In genomic region chr11:30355356-30355755, GRCm38 (mm10) we compare ENCODE assay signal across 12 mouse cellular contexts.
DNase-seq lines count a peak whose midpoint lies in the region.
"Had no signal": no experiment of that assay in that cellular context is flagged by ENCODE, and none has a peak within 500 bp of the region (broad histone marks: within the 10 kb centered on the region; RNA-seq: fewer than 3 reads in every experiment).

No protein-coding gene starts in this region.

- peak; percentile 30 for DNase-seq in adrenal gland, postnatal 10 days
- DNase-seq in adrenal gland, adult 18-20 months (ENCODE audit: low spot score in 2 of 2), result no peak
- DNase-seq in retina, postnatal 1 day, result peak; percentile 20
- DNase-seq in retina, embryonic 14.5 days (ENCODE audit: low spot score), result no peak
- peak; percentile 39 for DNase-seq in fibroblast of lung, adult 2 months (ENCODE audit: low read depth)
- no peak for DNase-seq in gastrocnemius, postnatal 36 days
- no peak for DNase-seq in kidney, postnatal 4 days
- DNase-seq: cerebellum, adult 9-10 months; gastrocnemius, postnatal 10 days; heart, adult 18-20 months; heart, postnatal 10 days; heart, postnatal 36 days had no signal

- intact Hi-C loops in gastrocnemius, postnatal 36 days (cut with DNase I), result no loop called here

Comparison
In these comparisons a context has a peak if more than half of its experiments do, and no peak if none do; other contexts are left out.
1. DNase-seq: peak in adrenal gland, postnatal 10 days (single experiment), retina, postnatal 1 day (single experiment) and fibroblast of lung, adult 2 months (single experiment); none in adrenal gland, adult 18-20 months (0 of 2), retina, embryonic 14.5 days (single experiment), gastrocnemius, postnatal 36 days (0 of 2) and kidney, postnatal 4 days (0 of 2).